Mouse (Mus musculus): Measurements from ENCODE around the gene Sgip1. TPM values are rescaled to one million over a fixed set of nuclear protein-coding genes. Genes with fewer than 3 reads are reported as not detected.

Gene Sgip1
- polyA plus RNA-seq, 1 experiment from 2014 or later = 2.7 TPM

- DNase-seq (ENCODE audit: low spot score) = no peak
Observed at GRCm38 (mm10) chr4:102976290-102977275, 235.5 kb downstream of the Sgip1 start.

GRCm38 (mm10) chr4:102977778-102978321 is 236.8 kb downstream of the Sgip1 start:
- no peak for DNase-seq (ENCODE audit: low spot score)

DNA sequence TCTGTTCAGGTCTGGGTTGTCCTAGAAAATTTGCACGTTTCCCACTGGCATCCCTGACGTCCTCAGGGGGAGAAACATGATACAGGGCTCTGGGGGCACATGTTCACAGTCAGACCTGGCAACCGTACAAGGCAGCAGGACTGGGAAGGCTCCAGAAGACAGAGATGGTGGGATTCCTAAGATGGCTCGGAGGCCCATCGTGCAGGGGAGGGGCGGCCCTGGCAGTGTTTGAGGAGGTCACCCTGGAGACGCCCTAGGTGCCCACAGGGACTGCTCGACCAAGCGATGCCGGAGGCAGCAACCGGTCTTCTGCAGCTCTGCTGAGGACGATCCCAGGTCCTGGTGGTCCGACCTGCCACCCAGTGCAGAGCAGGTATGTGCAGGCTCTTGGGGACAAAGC is 237.3 kb downstream of the Sgip1 start, which contains the start of gene Tctex1d1:
TSS of gene Tctex1d1 (plus strand) at position 167 of the 400 bp plus-strand sequence.
- DNase-seq (ENCODE audit: low spot score) = no peak

- peak; percentile 50 for DNase-seq (ENCODE audit: low spot score)
Observed at GRCm38 (mm10) chr4:102979385-102979784, 238.3 kb downstream of the Sgip1 start.

DNA sequence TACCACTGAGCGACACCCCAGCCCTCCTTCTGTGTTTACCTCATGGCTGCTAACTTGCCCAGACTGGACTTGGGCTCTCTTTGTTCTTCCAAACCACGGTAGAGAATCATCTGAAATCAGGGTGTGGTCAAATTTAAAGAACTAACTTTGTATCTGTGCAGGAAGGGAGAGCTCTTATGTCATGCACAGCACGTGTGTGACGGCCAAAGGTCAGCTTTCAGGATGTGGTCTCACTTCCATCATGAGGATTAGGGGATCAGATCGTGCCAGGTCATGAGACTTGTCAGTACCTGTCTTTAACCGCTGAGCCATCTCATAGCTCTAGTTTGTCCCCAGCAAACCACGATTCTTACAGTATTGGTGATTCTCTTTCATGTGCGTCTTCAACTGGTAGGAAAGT is 240.6 kb downstream of the Sgip1 start:
- DNase-seq (ENCODE audit: low spot score) = no peak

- no peak for DNase-seq (ENCODE audit: low spot score)
Observed at GRCm38 (mm10) chr4:102986173-102986572, 245.1 kb downstream of the Sgip1 start.

DNA sequence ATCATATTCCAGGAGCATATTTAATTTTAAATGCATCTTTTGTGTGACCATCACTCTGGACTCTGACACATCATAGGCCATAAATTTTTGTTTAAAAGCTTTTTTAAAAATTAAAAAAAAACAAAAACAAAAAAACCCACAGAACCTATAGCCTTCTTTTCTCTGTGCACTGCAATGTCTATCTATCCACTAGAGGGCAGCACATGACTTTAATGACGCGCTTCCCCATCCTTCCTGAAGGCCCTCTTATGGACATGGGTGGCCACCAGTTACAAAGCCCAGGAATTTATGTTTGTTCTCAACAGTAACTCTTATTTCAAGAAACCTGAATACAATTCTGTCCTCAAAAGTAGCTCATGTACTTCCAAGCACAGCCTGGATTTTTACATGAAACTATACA is 245.8 kb downstream of the Sgip1 start:
- peak; percentile 79 for DNase-seq (ENCODE audit: low spot score)

GRCm38 (mm10) chr4:102987325-102987724 is 246.2 kb downstream of the Sgip1 start:
- DNase-seq (ENCODE audit: low spot score) = no peak

DNA sequence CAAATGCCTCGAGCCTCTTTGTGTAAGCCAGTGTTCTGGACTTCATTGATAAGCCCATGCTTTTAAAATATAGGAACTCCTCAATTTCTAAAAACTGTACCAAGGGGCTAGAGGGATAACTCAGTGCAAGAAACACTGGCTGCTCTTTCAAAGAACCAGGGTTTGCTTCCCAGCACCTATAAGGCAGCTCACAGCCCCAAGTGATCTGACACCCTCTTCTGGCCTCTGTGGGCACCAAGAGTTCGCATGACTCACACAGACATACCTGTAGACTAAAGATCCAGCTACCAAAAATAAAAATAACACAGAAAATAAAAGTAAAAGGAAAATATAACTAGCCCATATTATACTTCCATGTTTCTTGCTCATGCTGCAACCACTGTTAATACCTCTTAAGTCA is 246.7 kb downstream of the Sgip1 start:
- DNase-seq (ENCODE audit: low spot score) = peak; percentile 47

GRCm38 (mm10) chr4:102988526-102988925 is 247.4 kb downstream of the Sgip1 start:
- DNase-seq (ENCODE audit: low spot score) = peak; percentile 45

- DNase-seq (ENCODE audit: low spot score) = peak; percentile 75
Observed at GRCm38 (mm10) chr4:102989391-102989790, 248.3 kb downstream of the Sgip1 start.

DNA sequence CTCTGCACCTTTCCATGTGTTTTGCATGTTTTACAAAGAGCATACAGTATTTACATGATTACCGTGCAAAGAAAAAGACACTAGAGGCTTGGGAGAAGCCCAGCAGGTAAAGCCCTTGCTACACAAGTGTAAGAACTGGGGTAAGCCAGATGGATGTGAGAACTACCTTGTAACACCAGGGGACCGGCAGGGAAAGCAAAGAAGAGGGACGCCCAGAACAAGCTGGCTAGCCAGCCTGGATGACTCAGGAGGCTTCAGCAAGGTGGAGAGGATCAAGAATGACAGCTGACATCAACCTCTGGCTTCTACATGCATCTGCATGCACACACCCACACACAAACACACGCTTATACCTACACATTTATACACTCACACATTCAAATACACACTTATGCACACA is 248.9 kb downstream of the Sgip1 start:
- DNase-seq (ENCODE audit: low spot score) = peak; percentile 65

DNA sequence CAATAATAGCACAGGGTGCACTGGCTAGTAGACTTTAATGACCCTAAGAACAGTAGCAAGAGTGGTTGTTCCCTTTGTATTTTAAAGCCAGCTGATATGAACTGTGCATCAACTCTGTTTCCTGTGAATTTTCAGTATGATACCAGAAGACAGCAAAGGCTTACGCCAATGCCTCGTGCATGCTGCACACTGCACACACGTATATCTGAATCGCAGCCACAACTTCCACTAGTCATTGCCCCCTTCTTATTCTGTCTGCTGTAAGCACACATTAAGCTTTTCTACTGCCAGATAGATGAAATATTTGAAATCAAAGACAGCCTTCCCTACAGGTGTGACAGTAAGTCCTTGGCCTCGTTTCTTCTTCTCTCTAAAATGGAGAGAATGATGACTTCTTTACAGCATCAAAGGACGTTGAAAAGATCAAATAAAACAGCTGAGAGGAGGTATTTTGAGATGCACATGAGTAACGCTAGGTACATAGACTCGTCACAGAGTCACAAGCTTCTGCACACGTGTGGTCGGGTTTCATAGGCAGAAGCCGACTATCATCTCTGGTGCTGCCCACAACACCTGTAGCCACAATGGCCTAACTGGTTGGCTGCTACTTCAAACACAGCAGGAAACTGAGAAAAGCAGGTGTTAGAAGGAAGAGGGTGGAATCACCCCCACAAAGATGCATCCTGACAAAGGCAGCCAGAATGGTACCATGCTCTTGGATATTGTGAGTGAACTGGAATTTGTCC is 249.7 kb downstream of the Sgip1 start:
- peak; percentile 95 for DNase-seq (ENCODE audit: low spot score)

GRCm38 (mm10) chr4:102991685-102992084 is 250.6 kb downstream of the Sgip1 start:
- peak; percentile 70 for DNase-seq (ENCODE audit: low spot score)

DNA sequence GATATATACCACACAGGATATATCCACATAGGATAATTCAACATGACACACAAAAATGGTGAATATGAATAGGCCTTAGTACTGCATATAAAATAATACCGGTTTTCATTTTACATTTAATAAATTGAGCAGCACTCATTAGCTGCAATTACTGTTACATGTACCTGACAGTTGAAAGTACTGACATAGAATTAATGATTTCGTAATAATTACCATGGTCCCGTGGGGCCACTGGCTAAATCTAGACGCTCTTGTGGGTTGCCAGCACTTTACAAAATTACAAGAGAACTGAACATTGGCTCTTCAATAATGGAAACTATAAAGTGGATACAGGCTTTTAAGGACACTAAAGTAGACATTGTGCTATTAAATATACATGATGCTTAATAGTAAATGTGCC is 263.6 kb downstream of the Sgip1 start:
- no peak for DNase-seq (ENCODE audit: low spot score)

GRCm38 (mm10) chr4:103005190-103005945 is 264.3 kb downstream of the Sgip1 start:
- no peak for DNase-seq (ENCODE audit: low spot score)

DNA sequence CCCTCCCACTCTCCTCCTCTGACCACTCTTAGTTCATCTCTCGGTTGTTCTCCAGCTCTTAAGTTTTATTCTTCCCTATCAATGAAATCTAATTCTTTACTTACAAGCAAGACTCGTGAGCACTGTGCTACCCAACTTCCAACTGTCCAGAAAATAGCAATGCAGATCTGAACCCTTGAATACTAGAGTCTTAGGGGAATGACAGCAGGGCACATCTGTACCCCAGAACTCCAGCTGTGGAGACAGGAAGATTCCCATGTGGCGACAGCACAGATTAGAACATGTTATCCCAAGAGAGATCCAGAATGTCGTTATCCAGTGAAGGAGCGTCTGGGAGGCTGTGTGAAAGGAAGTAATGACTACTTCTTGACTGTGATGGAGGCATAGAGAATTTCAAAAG is 265.2 kb downstream of the Sgip1 start:
- DNase-seq (ENCODE audit: low spot score) = no peak

DNA sequence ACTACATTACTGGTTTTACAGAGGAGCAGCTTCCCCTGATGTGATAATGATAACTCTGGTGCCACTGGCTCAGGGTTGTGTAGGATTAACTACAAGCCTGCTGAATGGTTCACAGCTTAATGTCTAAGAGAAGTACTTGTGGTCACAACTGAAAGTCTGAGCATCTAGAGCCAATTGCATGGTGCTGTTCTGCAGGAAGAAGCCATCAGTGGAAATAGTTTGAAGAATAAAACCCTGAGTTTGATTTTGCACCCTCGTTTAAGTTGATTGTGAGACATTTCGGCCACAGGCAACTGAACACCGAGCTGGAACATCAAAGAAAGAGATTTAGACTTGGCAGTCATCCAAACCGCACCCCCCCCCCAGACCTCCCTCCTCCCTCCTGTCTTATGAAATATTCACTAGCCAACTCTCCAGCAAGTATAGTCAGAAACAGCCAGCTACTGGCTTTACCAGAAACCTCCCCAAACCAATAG is 265.9 kb downstream of the Sgip1 start:
- peak; percentile 39 for DNase-seq (ENCODE audit: low spot score)

GRCm38 (mm10) chr4:103010734-103011133 is 269.6 kb downstream of the Sgip1 start:
- peak; percentile 34 for DNase-seq (ENCODE audit: low spot score)

DNA sequence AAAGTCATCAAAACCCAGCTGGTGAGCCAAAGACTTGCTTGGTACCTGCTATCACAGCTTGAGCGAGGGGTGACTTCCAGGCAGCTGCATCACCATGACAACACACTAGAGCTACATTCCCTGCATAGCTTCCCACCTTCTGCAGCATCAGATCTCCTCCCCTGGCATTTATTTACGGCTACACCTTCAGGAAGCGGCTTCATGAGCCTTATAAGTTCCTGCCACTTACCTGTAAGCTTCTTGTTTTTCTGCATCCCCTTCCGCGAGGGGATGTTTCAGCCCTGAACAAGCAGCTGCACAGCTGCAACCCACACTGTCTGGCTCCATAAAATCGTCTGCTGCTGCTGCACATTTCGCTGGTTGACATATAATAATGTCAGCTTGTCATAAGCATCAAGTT is 270.7 kb downstream of the Sgip1 start:
- DNase-seq (ENCODE audit: low spot score) = peak; percentile 69

- DNase-seq (ENCODE audit: low spot score) = no peak
Observed at GRCm38 (mm10) chr4:103013490-103013889, 272.4 kb downstream of the Sgip1 start.
